Mouse (Mus musculus) adrenal gland, postnatal 36 days (tissue): ENCODE measurements at regions not wholly inside any gene's neighbourhood (a gene's known extent, or its start where the extent isn't known, plus 50 kb on each side); places are given as distances from the start of the nearest gene placed in this dataset.

Experiments
- DNase-seq, 2 experiments: peaks; one replicate each; pipeline ENCODE4 v3.0.0; 2021; ENCODE audit warnings: mixed read lengths in 1 of 2

DNA sequence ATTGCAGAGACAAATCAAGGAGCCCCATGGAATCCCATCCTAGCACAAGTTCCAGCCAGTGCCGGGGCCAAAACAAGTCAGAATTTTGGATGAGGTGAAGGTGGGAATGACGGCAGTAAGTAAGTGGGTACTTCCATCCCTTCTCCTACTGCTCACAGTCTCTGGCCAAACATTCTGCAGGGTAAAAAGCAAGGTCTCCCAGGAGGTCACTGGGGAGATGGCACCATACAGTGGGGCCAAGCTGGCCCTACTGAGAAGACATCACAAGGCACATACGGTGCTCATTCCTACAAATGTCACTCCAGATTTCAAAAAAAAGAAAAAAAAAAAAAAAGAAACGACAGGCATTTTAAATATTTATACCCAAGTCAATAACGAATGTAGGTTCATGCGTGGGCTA, 129.6 kb downstream of the Ddx11 start:
- no peak for DNase-seq

DNA sequence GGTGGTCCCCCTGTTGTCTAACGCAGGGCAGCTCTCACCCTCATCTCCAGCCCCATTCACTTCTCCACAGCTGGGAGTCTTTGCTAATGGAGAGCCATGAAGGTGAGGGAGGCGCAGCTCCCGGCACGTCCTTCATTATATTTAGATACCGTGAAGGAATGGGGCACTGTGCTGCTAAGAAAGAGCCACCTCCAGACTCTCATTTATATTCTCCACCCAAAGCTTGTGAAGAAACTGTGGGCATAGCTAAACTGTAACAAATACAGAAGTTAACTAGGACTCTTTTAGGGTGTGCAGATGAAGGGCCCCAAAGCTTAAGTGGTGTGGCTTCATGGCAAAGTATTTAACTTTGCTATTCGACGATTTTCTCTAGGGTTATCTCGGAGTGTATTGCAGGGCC, 136.4 kb downstream of the Ddx11 start:
- no peak for DNase-seq

DNA sequence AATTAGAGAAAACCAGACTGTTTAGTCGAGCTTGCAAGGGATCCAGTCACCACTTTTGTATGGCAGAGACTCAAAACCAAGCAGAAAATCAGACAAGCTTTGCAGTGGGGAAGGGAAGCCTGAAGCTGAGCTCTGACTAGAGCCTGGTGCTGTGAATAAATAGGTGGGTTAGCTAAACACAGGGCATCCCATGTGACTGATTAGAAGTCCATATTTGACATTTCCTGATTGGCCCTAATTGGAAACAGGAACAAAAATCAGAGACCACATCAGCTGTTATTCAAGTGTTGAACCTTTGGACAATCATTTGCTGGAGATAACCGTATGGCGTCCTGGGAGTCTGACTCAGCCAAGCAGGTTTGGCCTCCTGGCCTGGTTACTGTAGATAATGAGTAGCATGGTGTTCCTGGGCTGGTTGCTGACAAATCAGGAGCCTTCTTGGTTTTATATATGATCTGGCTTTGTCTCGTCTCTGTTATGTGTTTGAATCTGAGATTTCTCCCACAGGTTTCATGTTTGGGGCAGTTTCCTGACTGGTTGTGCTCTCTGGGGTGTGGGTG, 139.4 kb downstream of the Ddx11 start:
- DNase-seq = no peak

DNA sequence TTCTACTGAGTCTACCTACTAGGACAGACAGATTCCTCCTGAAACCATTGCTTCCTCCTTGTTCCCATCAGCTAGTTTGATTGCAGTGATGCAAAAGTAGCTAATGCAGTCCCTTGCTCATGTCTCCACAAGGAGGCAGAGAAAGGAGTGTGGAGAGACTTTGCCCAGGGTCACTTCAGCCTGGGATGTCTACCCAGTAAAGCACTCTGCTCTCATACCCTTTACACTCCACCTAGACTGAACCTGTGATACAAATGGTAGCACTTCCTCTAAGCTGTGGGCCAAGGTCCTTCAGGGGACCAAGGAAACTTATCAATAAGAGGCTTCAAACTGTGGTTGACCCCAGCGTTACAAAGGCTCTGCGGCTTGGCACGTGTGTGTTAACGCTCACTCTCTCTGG, 140.1 kb downstream of the Ddx11 start:
- DNase-seq = no peak

DNA sequence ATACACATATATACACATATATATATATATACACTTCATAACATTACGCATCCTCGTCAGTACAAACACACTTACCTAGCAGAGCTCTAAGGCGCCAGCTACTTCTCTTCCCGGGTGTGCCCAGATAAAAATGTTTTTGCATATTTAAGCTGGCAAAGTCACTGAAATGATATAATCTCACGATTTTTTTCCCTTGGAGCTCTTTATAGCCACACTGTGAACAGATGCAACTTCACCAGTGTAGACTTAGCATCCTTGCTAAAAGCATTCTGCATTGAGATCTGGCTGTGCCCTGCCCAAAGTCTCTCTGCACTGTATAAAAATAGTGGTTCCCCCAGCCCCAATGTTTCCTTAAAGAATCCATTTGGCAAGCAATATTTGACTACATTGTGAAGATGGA, 143.5 kb downstream of the Ddx11 start:
- DNase-seq = no peak

DNA sequence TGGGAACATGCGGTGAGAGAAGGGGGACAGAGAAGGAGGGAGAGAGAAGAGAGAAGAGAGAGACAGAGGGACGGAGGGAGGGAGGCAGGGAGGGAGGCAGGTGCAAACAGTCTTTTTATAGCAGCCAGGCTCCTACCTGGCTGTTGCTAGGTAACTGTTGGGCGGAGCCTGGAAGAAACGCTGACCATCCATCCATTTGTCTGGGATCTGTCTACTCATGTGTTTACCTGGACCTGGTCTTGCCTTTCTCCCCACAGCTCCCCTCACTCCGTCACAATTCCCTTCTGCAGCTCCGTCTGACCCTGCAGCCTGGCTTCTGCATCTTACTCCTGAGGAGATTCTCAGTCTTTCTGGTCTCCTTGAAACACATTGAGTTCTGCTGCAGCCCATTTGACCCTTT, 144.5 kb downstream of the Ddx11 start:
- no peak for DNase-seq

DNA sequence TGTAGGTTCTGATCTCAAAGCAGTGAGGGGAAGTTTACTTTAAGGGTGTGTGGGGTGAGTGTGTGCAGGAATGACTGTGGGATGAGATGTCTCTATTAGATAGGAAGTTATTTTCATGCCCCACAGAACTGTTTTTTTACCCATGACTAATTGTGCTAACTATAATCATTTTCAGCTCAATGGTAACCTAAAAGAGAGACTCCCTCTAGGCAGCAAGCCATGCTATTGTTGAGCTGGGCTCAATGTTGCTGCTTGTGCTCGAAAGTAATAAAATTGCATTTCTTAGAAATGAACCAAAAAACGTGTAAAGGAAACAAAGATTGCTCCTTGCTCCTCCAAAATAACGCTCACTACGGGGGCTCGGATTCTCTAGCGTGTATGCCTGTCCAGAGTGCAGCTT, 146.2 kb downstream of the Ddx11 start:
- DNase-seq = no peak

DNA sequence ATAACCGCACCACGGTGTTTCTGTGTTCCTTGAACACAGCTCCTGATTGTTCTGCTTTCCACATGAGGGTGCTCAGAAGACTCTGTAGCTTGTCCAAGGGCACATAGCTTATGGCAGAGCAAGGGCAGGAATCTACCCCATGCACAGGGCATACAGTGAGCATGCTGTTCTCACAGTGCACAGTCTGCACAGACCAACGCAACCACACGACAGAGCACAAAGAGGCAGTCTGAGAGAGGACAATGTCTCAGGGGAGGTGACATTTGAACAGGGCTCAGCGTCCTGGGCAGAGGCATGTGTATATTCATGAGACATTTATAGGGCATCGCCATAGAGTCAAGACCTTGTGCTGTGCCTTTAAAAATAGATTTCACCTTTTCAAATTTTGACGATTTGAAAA, 148.6 kb downstream of the Ddx11 start:
- no peak for DNase-seq

DNA sequence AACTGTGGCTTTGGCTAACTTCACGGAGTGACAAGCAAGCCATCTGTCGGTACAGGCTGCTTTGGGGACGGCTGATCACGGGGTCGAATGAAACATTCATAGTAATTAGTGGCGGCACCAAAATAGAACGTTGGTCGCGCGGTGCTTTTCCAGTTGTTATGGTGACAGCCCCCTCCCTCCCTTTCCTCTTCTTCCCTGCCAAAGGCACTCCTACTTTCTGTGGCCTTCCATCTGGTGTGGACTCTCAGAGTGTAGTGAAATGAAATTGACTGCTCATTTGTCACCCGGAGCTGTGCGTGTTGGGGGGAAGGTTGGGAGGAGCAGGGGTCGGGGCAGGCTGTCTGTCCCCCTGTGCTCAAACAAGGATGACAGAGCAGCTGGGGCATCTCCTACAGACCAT, 153.5 kb downstream of the Ddx11 start:
- peak in 1 of 2 experiments; percentile 2 for DNase-seq

DNA sequence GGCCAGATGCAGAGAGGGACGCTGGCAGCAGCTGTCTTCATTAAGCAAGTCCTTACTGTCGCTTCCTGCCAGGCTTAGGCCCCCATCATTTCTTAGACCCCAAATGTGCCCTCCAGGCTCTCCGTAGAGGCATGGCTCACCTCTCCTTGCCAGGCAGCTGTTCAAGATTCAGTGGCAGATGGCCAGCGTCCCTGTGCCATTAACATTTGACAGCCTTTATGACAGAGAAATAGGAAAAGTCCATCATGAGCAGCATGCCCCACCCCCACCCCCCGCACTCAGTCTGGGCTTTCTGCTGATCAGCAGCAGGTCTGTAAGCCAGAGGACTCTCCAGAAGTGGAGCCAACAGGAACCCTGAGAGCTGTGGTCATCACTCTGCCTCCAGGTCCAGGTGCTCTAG, 154.7 kb downstream of the Ddx11 start:
- no peak for DNase-seq

DNA sequence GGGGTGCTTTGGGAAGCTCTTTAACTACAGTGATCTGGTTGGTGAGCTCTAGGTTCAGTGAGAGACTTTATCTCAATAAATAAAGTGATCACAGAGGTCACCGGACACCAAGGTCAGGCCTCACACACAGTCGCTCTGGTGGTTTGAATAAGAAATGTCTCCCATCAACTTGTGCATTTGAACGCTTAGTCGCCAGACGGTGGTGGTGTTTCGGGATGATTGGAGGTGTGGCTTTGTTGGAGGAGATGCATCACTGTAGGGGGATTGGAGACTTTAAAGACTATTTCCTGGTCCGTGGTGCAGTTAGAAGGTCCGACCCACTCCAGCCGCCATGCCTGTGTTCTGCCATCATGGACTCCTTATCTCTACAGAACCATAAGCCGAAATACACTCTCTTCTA, 162.0 kb downstream of the Ddx11 start:
- DNase-seq = no peak
